Mouse (Mus musculus) myocyte (in vitro differentiated cells): ENCODE results near the gene Stk24.

Source experiments
- E2F4 ChIP-seq: IDR thresholded peaks from one replicate; pipeline ENCODE4 v1.6.1; 2011; ENCODE audit warnings: mild to moderate bottlenecking, control low read depth, moderate library complexity; ENCODE audit not compliant: insufficient read depth
- MAX ChIP-seq: IDR thresholded peaks from one replicate; pipeline ENCODE4 v1.6.1; 2011; ENCODE audit warnings: low read depth, mild to moderate bottlenecking, control low read depth
- MYOD1 ChIP-seq, 3 experiments: IDR thresholded peaks; one replicate each; pipeline ENCODE4 v1.6.1; 2011; ENCODE audit warnings: control low read depth in 2 of 3, low read depth in 2 of 3, mild to moderate bottlenecking in 2 of 3, moderate library complexity in 1 of 3; ENCODE audit not compliant: insufficient read length in 2 of 3, control insufficient read depth in 1 of 3
- MYOG ChIP-seq, 3 experiments: IDR thresholded peaks; one replicate each; pipeline ENCODE4 v1.6.1; 2011; ENCODE audit warnings: control low read depth in 2 of 3, low read depth in 2 of 3, mild to moderate bottlenecking in 2 of 3; ENCODE audit not compliant: insufficient read length in 2 of 3, control insufficient read depth in 1 of 3, insufficient read depth in 1 of 3
- POLR2A ChIP-seq: IDR thresholded peaks from one replicate; pipeline ENCODE4 v1.6.1; 2011; ENCODE audit warnings: low read depth, mild to moderate bottlenecking, control low read depth, moderate library complexity; ENCODE audit not compliant: insufficient read length
- POLR2AphosphoS2 ChIP-seq: IDR thresholded peaks from one replicate; pipeline ENCODE4 v1.6.1; 2011; ENCODE audit warnings: low read depth, control low read depth; ENCODE audit not compliant: insufficient read length
- TCF12 ChIP-seq: IDR thresholded peaks from one replicate; pipeline ENCODE4 v1.6.1; 2011; ENCODE audit warnings: mild to moderate bottlenecking, control low read depth; ENCODE audit not compliant: poor library complexity, insufficient read depth, severe bottlenecking
- TCF3 ChIP-seq: IDR thresholded peaks from one replicate; pipeline ENCODE4 v1.6.1; 2011; ENCODE audit warnings: low read depth, control low read depth; ENCODE audit not compliant: insufficient read length
- USF1 ChIP-seq: IDR thresholded peaks from one replicate; pipeline ENCODE4 v1.6.1; 2011; ENCODE audit warnings: low read depth, mild to moderate bottlenecking, control low read depth, moderate library complexity

DNA sequence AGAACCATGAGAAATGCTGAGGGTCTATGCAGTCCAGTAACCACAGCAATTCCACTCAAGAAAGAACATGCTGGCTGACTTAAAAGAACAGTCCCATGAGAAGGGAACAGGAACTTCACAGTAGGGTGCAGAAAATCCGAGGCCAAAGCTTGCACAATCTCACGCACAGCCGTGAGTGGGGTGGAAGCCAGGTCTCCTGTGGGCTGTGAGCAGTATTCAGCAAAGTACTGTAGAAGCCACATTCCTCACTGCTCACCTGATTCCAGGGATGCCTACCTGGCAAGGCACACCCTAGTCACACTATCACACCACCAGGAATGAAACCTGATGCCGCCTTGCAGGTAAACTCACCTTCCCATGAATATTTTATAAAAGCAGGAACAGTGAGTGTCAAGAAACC is 33.2 kb downstream of the Stk24 start:
- TF ChIP-seq POLR2A (no peak), POLR2AphosphoS2 (no peak), MAX (no peak), E2F4 (no peak), TCF12 (no peak), USF1 (no peak), MYOG (IDR thresholded peaks at IDR 0.05; ENCODE audit: control insufficient read depth in 1 of 3, insufficient read depth in 1 of 3, insufficient read length in 2 of 3, low read depth in 2 of 3) (no peak), TCF3 (no peak), MYOD1 (IDR thresholded peaks at IDR 0.05; ENCODE audit: control insufficient read depth in 1 of 3, insufficient read length in 2 of 3, low read depth in 2 of 3) (no peak)
